Mouse (Mus musculus): ENCODE measurements around the gene Plgrkt. TPM values are rescaled to one million over a fixed set of nuclear protein-coding genes. Genes with fewer than 3 reads are reported as not detected.

The Plgrkt gene
- 10 to 100 TPM; 48.3 to 57.3 TPM for total RNA-seq (2023)

DNA sequence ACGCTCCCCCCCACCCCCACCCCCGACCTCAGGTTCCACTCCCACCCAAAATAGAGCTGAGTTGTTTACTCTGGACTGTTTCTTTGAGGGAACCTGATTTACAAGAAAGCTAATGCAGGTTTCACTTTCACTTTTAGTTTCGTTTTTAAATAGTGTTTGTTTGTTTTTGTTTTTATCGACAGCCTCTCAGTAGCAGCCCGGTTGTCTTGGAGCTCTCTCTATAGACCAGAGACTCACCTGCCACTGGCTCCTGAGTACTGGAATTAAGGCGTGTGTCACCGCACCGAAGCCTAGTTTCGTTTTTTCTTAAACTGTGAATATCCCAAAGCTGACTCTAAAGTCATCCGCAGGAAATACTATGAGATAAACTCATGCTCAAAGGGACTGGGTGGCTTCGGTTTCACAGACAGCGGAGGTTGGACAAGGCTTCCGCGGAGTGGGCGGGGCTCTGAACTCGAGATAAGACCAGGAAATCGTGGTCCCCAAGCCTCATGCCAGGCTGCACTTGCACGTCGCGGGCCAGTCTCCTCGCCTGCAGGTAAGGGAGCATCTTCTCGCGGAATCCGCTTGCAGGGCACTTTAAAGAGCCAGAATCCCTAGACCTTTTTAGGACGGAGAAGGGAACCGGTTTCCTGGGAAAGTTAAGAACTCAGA is at the start of gene Plgrkt, which contains the start of gene Cd274:
Plgrkt (minus strand) TSS at position 422 of the 654 bp plus-strand sequence.
Cd274 (plus strand) TSS at position 487 of the 654 bp plus-strand sequence.

DNA sequence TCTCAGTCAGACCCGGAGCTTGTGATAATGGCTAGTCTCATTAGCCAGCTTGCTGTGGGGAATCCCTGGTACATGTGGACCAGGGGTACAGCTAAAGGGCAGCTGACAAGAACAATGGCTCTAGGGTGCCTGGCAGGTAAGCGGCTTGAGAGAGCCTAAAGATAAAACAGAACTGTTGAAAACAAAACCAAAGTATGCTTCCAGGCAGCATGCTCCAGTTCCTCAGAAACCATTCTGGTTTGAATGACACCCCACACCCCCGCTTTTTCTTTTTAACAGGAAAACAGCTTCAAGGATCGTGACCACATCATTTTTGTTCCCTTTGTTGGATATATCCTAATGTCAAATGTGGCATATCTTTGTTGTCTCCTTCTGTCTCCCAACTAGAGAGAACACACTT is 43.4 kb upstream of the Plgrkt start, which contains the start of gene Pdcd1lg2:
Pdcd1lg2 (plus strand) TSS at position 301 of the 400 bp plus-strand sequence.

DNA sequence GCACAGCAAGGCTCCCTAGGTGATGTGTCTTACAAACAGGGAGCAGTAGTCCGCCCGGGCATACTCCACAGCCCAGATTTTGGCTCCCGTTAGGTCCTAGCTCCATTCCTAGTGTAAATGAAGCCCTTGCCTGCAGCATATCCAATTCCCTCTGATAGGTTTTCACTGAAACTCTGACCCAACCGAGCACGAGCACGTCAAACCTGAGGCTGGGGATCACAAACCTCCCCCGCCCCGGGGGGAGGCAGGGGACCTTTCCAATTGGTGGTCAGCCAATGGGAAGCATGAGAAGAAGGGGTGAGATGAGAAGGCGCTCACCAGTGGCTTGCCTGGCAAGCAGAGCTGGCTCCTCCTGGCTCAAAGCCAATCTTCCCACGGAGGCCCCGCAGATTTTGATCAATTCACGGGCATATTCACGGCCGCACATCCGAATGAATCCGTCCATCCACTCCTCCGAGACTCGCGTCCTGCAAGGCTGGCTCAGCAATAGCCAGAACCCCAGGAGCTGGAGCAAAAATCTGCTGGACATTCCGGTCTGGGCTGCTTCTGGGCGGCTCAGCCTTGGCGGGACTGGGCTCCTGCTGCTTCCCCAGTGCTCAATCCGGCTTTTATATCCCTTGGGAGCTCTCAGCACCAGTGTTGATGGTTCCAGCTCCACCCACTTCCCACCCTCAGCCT is 33.0 kb downstream of the Plgrkt start, which contains the start of gene Rln1:
Rln1 (minus strand) TSS at position 603 of the 678 bp plus-strand sequence.

DNA sequence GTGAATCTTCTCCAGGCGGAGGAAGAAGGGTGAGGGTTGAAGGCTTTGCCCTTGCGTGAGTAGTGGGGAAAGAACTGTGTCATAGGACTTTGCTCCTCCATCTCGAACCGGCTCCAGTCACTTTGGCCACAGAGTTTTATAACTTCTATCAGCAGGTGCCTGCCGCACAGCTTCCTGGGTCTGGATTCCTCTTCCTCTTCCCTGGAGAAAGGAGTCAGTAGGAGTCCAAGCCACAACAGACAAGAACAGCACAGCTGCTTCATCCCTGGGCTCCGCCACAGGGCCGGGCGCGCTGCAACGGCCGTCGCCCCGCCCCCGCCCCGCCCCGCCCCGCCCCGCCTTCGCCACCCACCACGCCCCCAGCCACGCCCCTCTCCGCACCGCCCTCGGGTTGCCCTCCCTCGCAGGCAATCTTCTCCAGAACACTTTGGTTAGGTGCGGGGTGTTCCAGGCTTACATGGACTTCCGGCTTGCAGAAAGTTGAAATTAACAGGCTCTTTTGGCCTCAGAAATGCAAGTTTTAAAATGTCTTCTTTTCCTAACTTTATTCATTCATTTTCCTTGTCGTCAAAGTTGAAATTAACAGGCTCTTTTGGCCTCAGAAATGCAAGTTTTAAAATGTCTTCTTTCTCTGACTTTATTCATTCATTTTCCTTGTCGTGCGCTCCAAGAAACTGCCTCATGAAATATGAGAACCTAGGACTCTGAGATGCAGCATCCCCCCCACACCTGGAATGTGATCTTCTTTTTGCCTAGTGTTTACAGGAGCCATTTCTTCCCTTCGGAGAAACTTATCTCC is 41.9 kb downstream of the Plgrkt start, which contains the start of gene Insl6:
Insl6 (minus strand) TSS at position 304 of the 799 bp plus-strand sequence.

Other genes with a start within 250 kb of the Plgrkt start
- gene Jak2, start 115.6 kb downstream of the Plgrkt start, total RNA-seq (2023): 10 to 100 TPM; 43.0 to 47.1 TPM
- gene Insl6, start 42.0 kb downstream of the Plgrkt start, total RNA-seq (2023): not detected
- gene Rln1, start 32.7 kb downstream of the Plgrkt start, total RNA-seq (2023): not detected
- gene Cd274, start 65 bp upstream of the Plgrkt start, total RNA-seq (2023): 1 to 10 TPM; 5.4 to 6.5 TPM
- under 1 TPM in 1 of 2 experiments, not detected in 1; 0.29 TPM for gene Pdcd1lg2, start 43.5 kb upstream of the Plgrkt start, total RNA-seq (2023)
- gene Ric1, start 154.9 kb upstream of the Plgrkt start, total RNA-seq (2023): 10 to 100 TPM; 23.3 to 23.4 TPM